Mouse (Mus musculus) thymus, adult 2 months (tissue): ENCODE data around the gene Supt20.

ENCODE experiments used
- CTCF ChIP-seq: fragments of 200-500 bp; IDR thresholded peaks from 2 replicates; pipeline ENCODE4 v1.5.1; 2012; ENCODE audit warnings: mild to moderate bottlenecking, control low read depth, low read length, moderate library complexity, borderline replicate concordance; ENCODE audit not compliant: control insufficient read depth, poor library complexity, insufficient read depth; ENCODE audit errors: extremely low read depth
- POLR2A ChIP-seq: fragments of 200-500 bp; IDR thresholded peaks from 2 replicates; pipeline ENCODE4 v1.6.1; 2012; ENCODE audit warnings: mild to moderate bottlenecking, low read length, control low read depth, moderate library complexity; ENCODE audit not compliant: control insufficient read depth, poor library complexity, insufficient read depth; ENCODE audit errors: extremely low read depth

GRCm38 (mm10) chr3:54718947-54719346, 26.3 kb downstream of the Supt20 start:
- no peak for TF ChIP-seq POLR2A
- no peak for TF ChIP-seq CTCF
